Mouse (Mus musculus) CH12.LX (cell line): ENCODE data around the gene Gmfg. TPM values are rescaled to one million over a fixed set of nuclear protein-coding genes. Genes with fewer than 3 reads are reported as not detected.

Experiments used
- DNase-seq: peaks from one replicate; pipeline ENCODE4 v3.0.0-alpha.2; 2013; ENCODE audit errors: extremely low read depth
- H3K27ac ChIP-seq: 2 replicates; pipeline ENCODE4 v1.5.1; 2012; ENCODE audit warnings: low read depth, mild to moderate bottlenecking, control low read depth, moderate library complexity; ENCODE audit not compliant: insufficient read depth
- H3K27me3 ChIP-seq: replicated peaks from 2 replicates; pipeline ENCODE3; 2012; ENCODE audit warnings: inconsistent platforms
- H3K36me3 ChIP-seq, 2 experiments: replicated peaks in 1 of 2; 2 replicates each; pipeline versions ENCODE3 to v1.6.1; 2012; ENCODE audit warnings: inconsistent platforms in 1 of 2, low read length in 1 of 2, mild to moderate bottlenecking in 1 of 2, mixed read lengths in 1 of 2, moderate library complexity in 1 of 2; ENCODE audit not compliant: control insufficient read depth in 1 of 2, insufficient read depth in 1 of 2
- H3K4me1 ChIP-seq, 2 experiments: 2 replicates each; pipeline ENCODE4 v1.6.1; 2012; ENCODE audit warnings: inconsistent platforms in 1 of 2, moderate library complexity in 1 of 2; ENCODE audit not compliant: insufficient read depth in 2 of 2, control insufficient read depth in 1 of 2
- H3K4me2 ChIP-seq: 2 replicates; pipeline ENCODE4 v1.6.1; 2012; ENCODE audit warnings: low read depth, mild to moderate bottlenecking, control low read depth; ENCODE audit not compliant: poor library complexity, insufficient read depth, severe bottlenecking
- H3K4me3 ChIP-seq, 3 experiments: fragments of 150-350 bp in 1 of 3; sonication (generic) in 1 of 3; replicated peaks in 1 of 3; 2 replicates each; pipeline versions ENCODE3 to v1.5.1; 2011 to 2012; ENCODE audit warnings: low read depth in 2 of 3, low read length in 2 of 3, mild to moderate bottlenecking in 2 of 3, moderate library complexity in 2 of 3, control low read depth in 1 of 3, improper control_type of control experiment in 1 of 3, inconsistent platforms in 1 of 3, mixed read lengths in 1 of 3; ENCODE audit not compliant: poor library complexity in 1 of 3
- H3K79me2 ChIP-seq: replicated peaks from 2 replicates; pipeline ENCODE4 v1.6.1; 2012; ENCODE audit warnings: mild to moderate bottlenecking, moderate library complexity; ENCODE audit not compliant: control insufficient read depth, poor library complexity, insufficient read depth, severe bottlenecking; ENCODE audit errors: extremely low read depth
- H3K9ac ChIP-seq: 2 replicates; pipeline ENCODE4 v1.6.1; 2012; ENCODE audit warnings: low read depth, mild to moderate bottlenecking, control low read depth, moderate library complexity; ENCODE audit not compliant: insufficient read depth
- H3K9me3 ChIP-seq: replicated peaks from 2 replicates; pipeline ENCODE3; 2012; ENCODE audit warnings: low read length, inconsistent platforms, mixed read lengths
- BHLHE40 ChIP-seq: IDR thresholded peaks from 2 replicates; pipeline ENCODE4 v1.6.1; 2011; ENCODE audit warnings: mild to moderate bottlenecking, low read depth, low read length, improper control_type of control experiment
- CHD1 ChIP-seq: IDR thresholded peaks from 2 replicates; pipeline ENCODE4 v1.6.1; 2012; ENCODE audit warnings: low read depth, low read length, improper control_type of control experiment, inconsistent platforms
- CHD2 ChIP-seq: IDR thresholded peaks from 2 replicates; pipeline ENCODE4 v1.6.1; 2011; ENCODE audit warnings: low read length, improper control_type of control experiment
- ELF1 ChIP-seq: IDR thresholded peaks from 2 replicates; pipeline ENCODE4 v1.6.1; 2014; ENCODE audit warnings: low read depth, mild to moderate bottlenecking, inconsistent platforms, low read length, improper control_type of control experiment
- EP300 ChIP-seq: IDR thresholded peaks from 2 replicates; pipeline ENCODE4 v1.6.1; 2011; ENCODE audit warnings: low read length, improper control_type of control experiment
- ETS1 ChIP-seq: conservative IDR thresholded peaks from 2 replicates; pipeline ENCODE4 v1.6.1; 2012; ENCODE audit warnings: low read depth, mild to moderate bottlenecking, inconsistent platforms, low read length, improper control_type of control experiment, moderate library complexity
- HCFC1 ChIP-seq: IDR thresholded peaks from 2 replicates; pipeline ENCODE4 v1.6.1; 2012; ENCODE audit warnings: low read depth, mild to moderate bottlenecking, inconsistent platforms, low read length, improper control_type of control experiment
- IRF4 ChIP-seq: IDR thresholded peaks from 2 replicates; pipeline ENCODE4 v1.6.1; 2014; ENCODE audit warnings: low read depth, mild to moderate bottlenecking, inconsistent platforms, low read length, improper control_type of control experiment
- JUND ChIP-seq: conservative IDR thresholded peaks from 2 replicates; pipeline ENCODE4 v1.6.1; 2011; ENCODE audit warnings: low read depth, low read length, improper control_type of control experiment
- MAFK ChIP-seq: IDR thresholded peaks from 2 replicates; pipeline ENCODE4 v1.6.1; 2011; ENCODE audit warnings: low read length, improper control_type of control experiment; ENCODE audit not compliant: insufficient replicate concordance
- MAX ChIP-seq: IDR thresholded peaks from 2 replicates; pipeline ENCODE4 v1.6.1; 2011; ENCODE audit warnings: low read length, improper control_type of control experiment
- MAZ ChIP-seq: IDR thresholded peaks from 2 replicates; pipeline ENCODE4 v1.6.1; 2012; ENCODE audit warnings: low read depth, mild to moderate bottlenecking, inconsistent platforms, low read length, improper control_type of control experiment, moderate library complexity
- MYC ChIP-seq: IDR thresholded peaks from 2 replicates; pipeline ENCODE4 v1.6.1; 2011; ENCODE audit warnings: low read depth, mild to moderate bottlenecking, improper control_type of control experiment, low read length
- NELFE ChIP-seq: IDR thresholded peaks from 2 replicates; pipeline ENCODE4 v1.6.1; 2011; ENCODE audit warnings: low read depth, low read length, improper control_type of control experiment
- PAX5 ChIP-seq: IDR thresholded peaks from 2 replicates; pipeline ENCODE4 v1.6.1; 2012; ENCODE audit warnings: low read length, inconsistent platforms, mixed read lengths
- POLR2A ChIP-seq: IDR thresholded peaks from 2 replicates; pipeline ENCODE4 v1.6.1; 2011; ENCODE audit warnings: low read depth, mild to moderate bottlenecking, improper control_type of control experiment, low read length
- RAD21 ChIP-seq: IDR thresholded peaks from 2 replicates; pipeline ENCODE4 v1.6.1; 2011; ENCODE audit warnings: low read depth, mild to moderate bottlenecking, low read length, improper control_type of control experiment, moderate library complexity
- RCOR1 ChIP-seq: conservative IDR thresholded peaks from 2 replicates; pipeline ENCODE4 v1.6.1; 2012; ENCODE audit warnings: low read depth, mild to moderate bottlenecking, inconsistent platforms, low read length, improper control_type of control experiment
- SMC3 ChIP-seq: IDR thresholded peaks from 2 replicates; pipeline ENCODE4 v1.6.1; 2011; ENCODE audit warnings: low read depth, low read length, improper control_type of control experiment
- TCF12 ChIP-seq: IDR thresholded peaks from 2 replicates; pipeline ENCODE4 v1.6.1; 2014; ENCODE audit warnings: low read depth, mild to moderate bottlenecking, inconsistent platforms, low read length, improper control_type of control experiment
- UBTF ChIP-seq: IDR thresholded peaks from 2 replicates; pipeline ENCODE4 v1.6.1; 2012; ENCODE audit warnings: low read depth, mild to moderate bottlenecking, inconsistent platforms, low read length, improper control_type of control experiment, moderate library complexity
- USF2 ChIP-seq: conservative IDR thresholded peaks from 2 replicates; pipeline ENCODE4 v1.6.1; 2011; ENCODE audit warnings: low read depth, low read length, improper control_type of control experiment
- ZC3H11A ChIP-seq: IDR thresholded peaks from 2 replicates; pipeline ENCODE4 v1.6.1; 2012; ENCODE audit warnings: low read depth, mild to moderate bottlenecking, inconsistent platforms, low read length, improper control_type of control experiment
- ZKSCAN1 ChIP-seq: IDR thresholded peaks from 2 replicates; pipeline ENCODE4 v1.6.1; 2012; ENCODE audit warnings: low read depth, inconsistent platforms, low read length, improper control_type of control experiment, borderline replicate concordance
- ZMIZ1 ChIP-seq: IDR thresholded peaks from 2 replicates; pipeline ENCODE4 v1.6.1; 2012; ENCODE audit warnings: low read depth, mild to moderate bottlenecking, inconsistent platforms, low read length, improper control_type of control experiment
- dilution Hi-C: fragments of 300-500 bp; cut with MboI; formaldehyde crosslinking; loops from 2 replicates; pipeline ENCODE4 v1.14.3; 2020; ENCODE audit warnings: low sequenced_read_pairs; ENCODE audit not compliant: extremely low pct_unique_long_range_greater_than_20kb, extremely low pct_ligation_motif_present
- in situ Hi-C: fragments of 300-500 bp; cut with MboI; formaldehyde crosslinking; loops from 3 replicates; pipeline ENCODE4 v1.14.3; 2019; ENCODE audit warnings: low sequenced_read_pairs, low pct_ligation_motif_present, low pct_unique_long_range_greater_than_20kb, mixed read lengths
- polyA plus RNA-seq: library from polyadenylated mRNA; unstranded; fragments of >175 nt; gene quantifications from 2 replicates; pipeline ENCODE4 v1.2.1, GENCODE M21; 2012; ENCODE audit warnings: low read depth; ENCODE audit not compliant: insufficient read length
- total RNA-seq, 2 experiments: library from RNA; depleted of rRNA; stranded (reverse); fragments of 300-350 nt in 1 of 2; fragments of >200 nt in 1 of 2; gene quantifications; 2 replicates each; pipeline ENCODE4 v1.2.3; 2012 to 2014

Gene Gmfg
- total and polyA plus RNA-seq, 3 experiments, result 45.1 to 87.9 (median 52.3) TPM

GRCm38 (mm10) chr7:28393272-28393951 is 43.8 kb upstream of the Gmfg start:
- H3K4me1 ChIP-seq, result peaks cover 0 to 11% of the 10 kb centered on the region in 2 experiments; a peak in 2 of 4 replicates
- H3K4me2 ChIP-seq, result peak overlapping the region; percentile 80
- no peaks in the 10 kb centered on the region for H3K9me3 ChIP-seq
- TF ChIP-seq BHLHE40 (no peak), CHD1 (no peak), MAZ (no peak), CHD2 (no peak), TCF12 (no peak), HCFC1 (no peak), RCOR1 (no peak), RAD21 (no peak), ELF1 (no peak), ZMIZ1 (no peak), USF2 (no peak), PAX5 (no peak), ZKSCAN1 (no peak), SMC3 (no peak), EP300 (no peak), NELFE (no peak)
- TF ChIP-seq, all 38 proteins: peak for 0
- peaks cover 22% of the 10 kb centered on the region for H3K79me2 ChIP-seq
- H3K9ac ChIP-seq, result peak overlapping the region; percentile 73
- dilution Hi-C loops (no loop called here), in situ Hi-C loops (no loop called here)
- peak overlapping the region; percentile 19; the same call in 1 of the 2 replicates for H3K27ac ChIP-seq
- no peaks in the 10 kb centered on the region for H3K27me3 ChIP-seq
- no peak for DNase-seq
- H3K4me3 ChIP-seq, result peak overlapping the region; percentile 84 to 92 (median 84)
- H3K36me3 ChIP-seq, result peaks cover 47 to 62% of the 10 kb centered on the region in 2 experiments

GRCm38 (mm10) chr7:28395425-28395824 is 41.8 kb upstream of the Gmfg start:
- no peak overlapping the region for H3K27ac ChIP-seq
- no peak overlapping the region for H3K4me3 ChIP-seq
- peaks cover 0 to 11% of the 10 kb centered on the region in 2 experiments; a peak in 2 of 4 replicates for H3K4me1 ChIP-seq
- dilution Hi-C loops, result no loop called here
- H3K79me2 ChIP-seq, result peaks cover 22% of the 10 kb centered on the region
- H3K4me2 ChIP-seq, result no peak overlapping the region
- in situ Hi-C loops, result no loop called here
- no peaks in the 10 kb centered on the region for H3K27me3 ChIP-seq
- DNase-seq, result no peak
- no peak overlapping the region for H3K9ac ChIP-seq
- H3K9me3 ChIP-seq, result no peaks in the 10 kb centered on the region
- TF ChIP-seq IRF4 (no peak), MYC (no peak), ELF1 (no peak), ETS1 (no peak), ZC3H11A (no peak), MAX (no peak), MAFK (no peak), JUND (no peak), UBTF (no peak), RCOR1 (no peak), POLR2A (no peak), BHLHE40 (no peak), CHD2 (no peak), MAZ (no peak)
- peaks cover 46 to 62% of the 10 kb centered on the region in 2 experiments for H3K36me3 ChIP-seq
